Mouse (Mus musculus): ENCODE measurements around the gene Nrf1. TPM values are rescaled to one million over a fixed set of nuclear protein-coding genes. Genes with fewer than 3 reads are reported as not detected.

Nrf1 gene
- polyA plus RNA-seq, 1 experiment from 2014 or later = 25.2 TPM

- CTCF ChIA-PET = no interaction called here
- TF ChIP-seq CTCF (IDR thresholded peaks at IDR 0.05) = no peak
- in situ Hi-C loops (cut with MboI; ENCODE audit: low pct_unique_long_range_greater_than_20kb) = no loop called here
- POLR2A ChIA-PET = no interaction called here
- DNase-seq (ENCODE audit: low read depth, low spot score) (no peak), ATAC-seq (no peak)
- H3K27me3 ChIP-seq = no peaks in the 10 kb centered on the region
Measured at GRCm38 (mm10) chr6:30196143-30196542, 148.4 kb downstream of the Nrf1 start.

Other genes starting within 250 kb of the Nrf1 start
- 0.47 TPM for gene Strip2, start 131.0 kb upstream of the Nrf1 start, polyA plus RNA-seq (2021)